Mouse (Mus musculus): ENCODE results near the gene Mtm1. TPM values are rescaled to one million over a fixed set of nuclear protein-coding genes. Genes with fewer than 3 reads are reported as not detected.
"Not testable (repeated sequence)": the region's sequence is repeated elsewhere in the genome, so short reads cannot be mapped to it uniquely, and the experiment has no call there.

The Mtm1 gene
- total RNA-seq, 2 experiments from 2014 or later = 18.0 to 19.5 TPM

- no peak for DNase-seq (ENCODE audit: low spot score in 2 of 2)
Measured at GRCm38 (mm10) chrX:71274150-71274549, 63.6 kb downstream of the Mtm1 start.

DNA sequence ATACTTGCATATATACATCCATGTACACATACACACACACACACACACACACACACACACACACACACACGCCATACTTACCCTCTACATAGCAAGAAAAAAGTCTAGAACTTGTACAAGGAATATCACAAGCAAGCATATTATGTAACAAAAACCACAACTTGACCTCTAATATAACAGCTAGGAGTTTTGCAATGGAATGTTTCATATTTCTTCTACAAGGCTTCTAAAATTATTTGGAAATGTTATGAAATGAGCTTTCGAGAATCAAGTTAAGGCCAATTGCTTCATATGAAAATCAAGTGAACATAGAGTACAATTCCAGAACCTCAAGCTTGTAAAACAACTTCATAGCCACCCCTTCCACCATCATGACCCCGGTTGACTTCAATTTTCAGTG lies 74.9 kb downstream of the Mtm1 start:
- no peak for DNase-seq (ENCODE audit: low spot score in 2 of 2)

DNA sequence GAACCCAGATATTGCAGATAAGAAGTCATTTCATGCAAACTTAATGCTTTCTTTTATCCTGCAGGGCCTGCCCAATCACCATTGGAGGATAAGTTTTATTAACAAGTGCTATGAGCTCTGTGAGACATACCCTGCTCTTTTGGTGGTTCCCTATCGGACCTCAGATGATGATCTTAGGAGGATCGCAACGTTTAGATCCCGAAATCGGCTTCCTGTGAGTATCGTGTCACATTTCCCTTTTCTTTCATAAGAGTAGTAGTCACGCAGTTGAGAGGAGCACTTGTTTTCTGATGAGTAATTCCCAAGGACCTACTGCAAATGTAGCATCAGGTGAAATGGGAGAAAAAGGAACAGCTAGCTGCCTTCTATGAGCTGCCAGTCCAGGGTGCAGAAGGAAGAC lies 76.5 kb downstream of the Mtm1 start:
- no peak for DNase-seq (ENCODE audit: low spot score in 2 of 2)

- no peak for DNase-seq (ENCODE audit: low spot score in 2 of 2)
Measured at GRCm38 (mm10) chrX:71294191-71294590, 83.6 kb downstream of the Mtm1 start.

DNA sequence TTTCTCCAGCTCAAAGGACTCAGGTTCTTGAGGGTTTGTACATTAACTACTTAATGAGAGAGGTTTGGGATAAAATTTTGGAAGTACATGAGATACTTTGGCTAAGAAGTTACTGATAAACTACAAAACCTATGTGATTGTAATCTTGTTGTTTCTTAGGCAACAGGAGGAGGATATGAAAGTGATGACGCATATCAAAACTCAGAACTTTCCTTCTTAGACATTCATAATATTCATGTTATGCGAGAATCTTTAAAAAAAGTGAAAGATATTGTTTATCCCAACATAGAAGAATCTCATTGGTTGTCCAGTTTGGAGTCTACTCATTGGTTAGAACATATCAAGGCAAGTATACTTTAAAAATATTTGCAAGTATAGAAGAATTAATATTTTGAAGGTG lies 85.4 kb downstream of the Mtm1 start:
- no peak for DNase-seq (ENCODE audit: low spot score in 2 of 2)

DNA sequence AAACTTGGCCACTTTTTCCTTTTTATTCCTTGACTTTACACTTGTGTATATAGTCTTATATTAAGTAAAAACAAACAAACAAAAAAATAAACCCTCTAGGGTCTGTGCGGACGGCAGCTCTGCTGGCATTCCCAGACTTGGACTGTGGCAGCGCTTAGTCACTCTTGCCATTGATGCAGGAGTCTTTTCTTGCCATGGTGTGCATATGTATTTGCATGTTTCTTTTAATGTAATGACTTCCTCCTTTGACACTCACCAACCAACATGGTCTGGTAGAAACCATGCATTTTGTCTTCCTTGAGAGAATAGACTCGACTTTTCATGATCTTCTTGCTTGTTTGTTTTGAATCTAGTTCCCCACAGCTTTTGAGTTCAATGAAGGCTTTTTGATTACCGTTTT lies 91.6 kb downstream of the Mtm1 start:
- DNase-seq (ENCODE audit: low spot score in 2 of 2) = no peak

- peak in 1 of 2 experiments; percentile 3 for DNase-seq (ENCODE audit: low spot score in 2 of 2)
Measured at GRCm38 (mm10) chrX:71311229-71311628, 100.7 kb downstream of the Mtm1 start.

DNA sequence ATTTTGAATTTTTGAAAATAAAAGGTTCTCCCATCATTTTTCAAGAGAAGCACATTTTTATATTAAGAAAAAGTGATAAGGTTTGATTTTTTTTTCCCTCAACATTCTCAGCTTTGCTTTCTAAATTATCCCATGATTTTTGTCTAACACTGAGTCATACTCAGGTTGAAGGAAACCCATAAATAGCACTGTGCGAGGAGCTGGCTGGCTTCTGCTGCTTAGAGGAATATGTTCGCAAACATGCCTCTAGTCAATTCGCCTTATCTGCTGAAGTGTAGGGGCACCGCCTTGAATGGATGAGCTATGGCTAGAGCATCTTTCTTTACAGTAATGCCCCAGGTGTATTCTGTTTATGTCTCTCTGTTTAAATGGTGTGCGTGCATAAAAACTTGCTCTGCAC lies 103.8 kb downstream of the Mtm1 start:
- DNase-seq (ENCODE audit: low spot score in 2 of 2) = no peak

- no peak for DNase-seq (ENCODE audit: low spot score in 2 of 2)
Measured at GRCm38 (mm10) chrX:71352033-71352432, 141.5 kb downstream of the Mtm1 start.

DNA sequence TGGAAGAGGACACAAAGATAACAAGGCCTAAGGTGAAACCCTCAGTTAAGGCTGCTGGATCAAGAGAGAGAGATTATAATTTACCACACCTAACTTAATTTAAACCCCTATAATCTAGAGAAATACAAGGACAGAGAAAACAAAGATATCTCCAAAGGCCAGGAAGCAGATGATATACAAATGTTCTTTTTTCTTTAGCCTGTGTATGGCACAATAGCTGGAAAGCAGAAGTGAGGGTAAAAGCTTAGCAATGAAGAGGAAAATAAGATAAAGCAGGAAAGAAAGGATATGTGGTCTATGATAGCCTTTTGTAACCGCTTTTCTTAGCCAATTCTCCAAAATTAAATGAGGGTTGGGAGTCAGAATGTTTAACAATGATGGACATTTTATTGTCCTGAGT lies 144.8 kb downstream of the Mtm1 start:
- no peak for DNase-seq (ENCODE audit: low spot score in 2 of 2)

DNA sequence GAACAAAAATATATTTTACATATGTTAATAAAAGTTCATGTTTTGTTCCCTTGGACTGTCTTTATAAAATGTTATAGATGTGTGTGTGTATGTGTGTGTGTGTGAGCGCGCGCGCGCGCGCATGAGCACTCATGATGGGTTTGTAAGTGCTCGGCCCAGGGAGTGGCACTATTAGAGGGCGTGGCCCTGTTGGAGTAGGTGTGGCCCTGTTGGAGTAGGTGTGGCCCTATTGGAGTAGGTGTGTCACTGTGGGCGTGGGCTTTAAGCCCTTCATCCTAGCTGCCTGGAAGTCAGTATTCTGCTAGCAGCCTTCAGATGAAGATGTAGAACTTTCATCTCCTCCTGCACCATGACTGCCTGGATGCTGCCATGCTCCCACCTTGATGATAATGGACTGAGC lies 151.2 kb downstream of the Mtm1 start:
- DNase-seq (ENCODE audit: low spot score in 2 of 2) = not testable (repeated sequence)

GRCm38 (mm10) chrX:71364062-71364461 lies 153.5 kb downstream of the Mtm1 start:
- no peak for DNase-seq (ENCODE audit: low spot score in 2 of 2)

DNA sequence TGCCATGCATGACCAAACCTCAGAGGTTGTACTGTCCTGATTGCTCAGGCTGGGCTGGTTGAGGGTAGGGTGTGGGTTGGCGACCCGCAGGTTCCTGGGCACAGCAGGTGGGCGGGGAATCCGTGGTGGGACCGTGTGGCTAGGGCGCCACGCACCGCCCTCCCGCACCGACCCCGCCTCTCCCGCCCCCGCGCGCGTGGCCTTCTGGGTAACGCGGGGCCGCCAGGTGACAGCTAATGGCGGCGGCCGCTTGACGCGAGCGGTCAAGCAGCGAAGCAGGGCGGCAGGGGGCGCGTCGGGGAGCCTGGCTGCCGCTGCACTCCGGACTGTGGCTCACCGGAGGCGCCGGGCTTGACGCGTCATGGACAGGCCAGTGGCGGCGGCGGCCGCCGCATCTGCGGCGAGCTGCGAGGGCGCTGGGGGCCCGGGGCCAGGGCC lies 154.0 kb downstream of the Mtm1 start, which contains the start of gene Mtmr1:
Gene Mtmr1, plus strand, starts transcription at position 207 of the 438 bp plus-strand sequence.
- DNase-seq (ENCODE audit: low spot score in 2 of 2) = peak; percentile 50 to 53

DNA sequence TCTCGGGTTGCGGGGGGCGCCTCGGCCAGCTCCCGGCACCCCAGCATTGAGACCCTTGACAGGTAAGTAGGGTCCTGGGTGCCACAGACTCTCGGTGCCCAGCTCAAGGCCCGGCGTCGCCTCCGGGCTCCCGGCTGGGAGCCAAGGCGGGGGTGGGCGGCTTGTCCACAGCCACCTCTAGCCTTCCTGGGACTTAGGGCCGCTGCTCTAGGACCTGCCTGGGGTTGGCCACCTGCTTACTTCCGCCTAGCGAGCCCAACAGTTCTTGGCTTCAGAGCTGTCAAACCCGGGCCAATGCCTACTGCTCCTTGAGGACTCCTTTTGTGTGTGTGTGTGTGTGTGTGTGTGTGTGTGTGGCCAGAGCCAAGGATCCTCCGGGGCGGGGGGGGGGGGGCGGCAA lies 154.4 kb downstream of the Mtm1 start:
- peak in 1 of 2 experiments; percentile 6 for DNase-seq (ENCODE audit: low spot score in 2 of 2)

Other genes starting within 250 kb of the Mtm1 start
- 10 to 100 TPM; 18.5 to 19.4 TPM for gene Mamld1, start 160.5 kb upstream of the Mtm1 start, total RNA-seq (2021)
- 10 to 100 TPM; 25.2 to 26.4 TPM for gene Mtmr1, start 154.0 kb downstream of the Mtm1 start, total RNA-seq (2021)